Mouse (Mus musculus): ENCODE results near the gene Mark2. TPM values are rescaled to one million over a fixed set of nuclear protein-coding genes. Genes with fewer than 3 reads are reported as not detected.
A peak's percentile ranks its signal among the peaks of the same experiment; 100 is the strongest.

Gene Mark2
- polyA plus RNA-seq, 1 experiment from 2014 or later = 49.0 TPM

DNA sequence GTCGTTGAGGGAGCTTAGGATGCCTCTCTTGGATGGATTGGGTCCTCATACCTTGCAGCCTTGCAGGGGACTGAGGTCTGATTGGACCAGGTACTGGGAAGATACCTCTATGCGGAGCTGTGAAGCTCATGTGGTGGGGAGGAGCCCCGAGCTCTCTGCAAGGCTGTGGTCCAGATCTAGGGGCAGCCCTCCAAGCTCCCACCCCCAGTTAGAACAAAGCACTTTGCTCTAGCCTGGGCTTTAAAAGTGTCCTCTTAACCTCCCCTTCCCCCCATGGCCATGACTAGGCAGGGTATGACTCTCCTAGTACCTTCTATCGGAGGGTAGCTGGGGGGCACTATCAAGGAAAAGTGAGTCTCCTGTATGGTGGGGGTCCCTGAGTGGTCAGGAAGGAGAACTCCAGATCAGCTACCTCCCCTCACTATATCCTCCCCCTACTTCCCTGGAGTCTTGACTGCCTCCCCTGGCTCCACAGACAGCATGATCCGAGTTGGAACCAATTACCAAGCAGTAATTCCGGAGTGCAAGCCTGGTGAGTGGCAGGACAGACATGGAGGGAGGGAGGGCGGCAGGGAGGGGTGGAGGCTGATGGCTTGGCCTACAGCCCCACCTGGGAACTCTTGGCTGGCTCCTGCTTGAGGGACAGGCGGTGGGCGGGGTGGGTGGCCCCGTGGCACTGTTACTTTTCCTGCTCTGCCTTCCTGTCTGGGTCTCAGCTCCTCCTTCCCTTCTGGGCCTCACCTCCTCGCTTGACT is 72.2 kb downstream of the Mark2 start:
- Histone ChIP-seq H3K4me3 (peak overlapping the region; percentile 75), H3K27ac (peak overlapping the region; percentile 26; the same call in 1 of the 2 replicates), H3K4me2 (peak overlapping the region; percentile 94), H3K27me3 (no peaks in the 10 kb centered on the region), H3K9ac (peak overlapping the region; percentile 76), H3K9me3 (no peaks in the 10 kb centered on the region), H3K4me1 (peaks cover 51% of the 10 kb centered on the region), H3K36me3 (peaks cover 13% of the 10 kb centered on the region)
- WGBS = 11% methylated on average over 11 of the region's 11 CpGs
- no peak for ATAC-seq (ENCODE audit: borderline replicate concordance, extremely low read depth, low FRiP score, low TSS enrichment)

DNA sequence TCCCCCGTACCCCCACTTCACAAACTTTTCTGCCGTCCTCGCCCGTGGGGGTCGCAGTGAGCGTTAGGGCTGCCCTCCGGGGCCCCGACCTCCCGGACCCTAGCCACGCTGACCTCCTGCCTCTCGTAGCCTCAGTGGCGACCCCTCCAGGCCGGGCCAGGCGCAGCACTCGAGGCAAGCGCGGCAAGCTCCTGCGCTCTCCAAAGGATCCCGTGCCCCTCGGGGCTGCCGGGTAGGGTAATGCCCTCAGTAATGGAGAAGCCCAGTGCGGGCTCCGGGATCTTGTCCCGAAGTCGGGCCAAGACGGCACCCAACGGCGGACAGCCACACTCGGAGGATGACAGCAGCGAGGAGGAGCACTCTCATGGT is 73.0 kb downstream of the Mark2 start:
- peaks cover 6% of the 10 kb centered on the region for H3K36me3 ChIP-seq
- H3K4me3 ChIP-seq = peak overlapping the region; percentile 75
- H3K9me3 ChIP-seq = no peaks in the 10 kb centered on the region
- 0% methylated on average over 30 of the region's 30 CpGs for WGBS
- H3K27me3 ChIP-seq = no peaks in the 10 kb centered on the region
- H3K4me2 ChIP-seq = peak overlapping the region; percentile 94
- H3K27ac ChIP-seq = peak overlapping the region; percentile 91
- peaks cover 56% of the 10 kb centered on the region for H3K4me1 ChIP-seq
- peak overlapping the region; percentile 76 for H3K9ac ChIP-seq
- ATAC-seq (ENCODE audit: borderline replicate concordance, extremely low read depth, low FRiP score, low TSS enrichment) = peak; percentile 41

DNA sequence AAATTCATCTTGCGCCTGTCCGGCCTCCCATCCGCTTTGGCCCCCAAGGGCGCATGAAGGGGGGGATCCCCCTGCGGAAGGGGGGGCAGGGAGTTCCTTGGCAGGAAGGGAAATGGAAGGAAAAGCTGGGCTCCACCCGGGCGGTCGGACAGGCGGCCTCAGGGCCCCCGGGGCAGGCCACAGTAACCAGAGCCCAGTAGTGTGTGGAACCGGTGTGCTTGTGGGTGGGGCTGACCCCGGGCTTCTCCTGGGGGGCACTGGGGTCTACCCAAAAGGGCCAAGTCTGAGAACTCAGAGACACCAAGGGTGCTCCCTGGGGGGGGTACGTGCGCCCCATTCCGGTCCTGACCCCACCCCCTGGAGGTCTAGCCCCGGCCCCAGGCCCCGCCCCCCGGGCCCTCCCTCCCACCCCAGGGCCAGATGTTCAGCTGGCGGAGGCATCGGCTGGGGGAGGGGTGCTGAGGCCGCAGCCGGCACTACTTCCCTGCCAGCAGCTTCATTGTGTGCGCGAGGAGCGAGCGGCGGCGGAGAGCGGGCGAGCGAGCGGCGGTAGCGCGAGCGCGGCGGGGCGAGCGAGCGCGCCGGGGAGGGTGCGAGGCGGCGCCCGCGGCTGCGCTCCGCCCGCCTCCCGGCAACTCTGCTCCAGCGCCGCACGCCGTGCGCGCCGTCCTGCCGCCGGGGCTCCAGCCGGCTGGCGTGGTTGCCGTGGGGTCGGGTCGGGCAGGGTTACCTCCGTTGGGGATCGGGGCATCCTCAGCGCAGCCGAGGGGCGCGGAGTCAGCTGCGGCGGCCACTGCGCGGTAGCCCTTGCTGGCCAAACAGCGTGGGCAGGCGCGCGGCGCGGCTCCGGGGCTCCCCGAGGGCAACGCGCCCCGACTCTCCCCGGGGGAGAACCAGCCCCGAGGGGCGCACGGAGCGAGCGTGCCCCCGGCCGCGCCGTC is 73.6 kb downstream of the Mark2 start:
- peak; percentile 70 for ATAC-seq (ENCODE audit: borderline replicate concordance, extremely low read depth, low FRiP score, low TSS enrichment)
- peak overlapping the region; percentile 76 for H3K9ac ChIP-seq
- peak overlapping the region; percentile 75 for H3K4me3 ChIP-seq
- H3K27me3 ChIP-seq = no peaks in the 10 kb centered on the region
- H3K36me3 ChIP-seq = 0 out of 2 replicates have a peak, but pooled peaks cover 3% of the 10 kb centered on the region
- H3K4me1 ChIP-seq = peaks cover 56% of the 10 kb centered on the region
- no peaks in the 10 kb centered on the region for H3K9me3 ChIP-seq
- WGBS = under 1% methylated on average over 87 of the region's 97 CpGs
- H3K27ac ChIP-seq = peak overlapping the region; percentile 91
- H3K4me2 ChIP-seq = peak overlapping the region; percentile 94

- 0 out of 2 replicates have a peak, but pooled peaks cover 3% of the 10 kb centered on the region for H3K36me3 ChIP-seq
- no peaks in the 10 kb centered on the region for H3K27me3 ChIP-seq
- peak within 1 kb of the TSS; percentile 76 for H3K9ac ChIP-seq
- WGBS = 4% methylated on average over 28 of the region's 28 CpGs
- H3K9me3 ChIP-seq = no peaks in the 10 kb centered on the region
- peak; percentile 36 for ATAC-seq (ENCODE audit: borderline replicate concordance, extremely low read depth, low FRiP score, low TSS enrichment)
- peaks cover 56% of the 10 kb centered on the region for H3K4me1 ChIP-seq
- peak within 1 kb of the TSS; percentile 94 for H3K4me2 ChIP-seq
- H3K4me3 ChIP-seq = peak within 1 kb of the TSS; percentile 75
- peak within 1 kb of the TSS; percentile 91 for H3K27ac ChIP-seq
Observed at GRCm38 (mm10) chr19:7267091-7267741, 74.4 kb downstream of the Mark2 start, which contains the start of gene Rcor2. Gene Rcor2 (plus strand): TSS chr19:7267325.

DNA sequence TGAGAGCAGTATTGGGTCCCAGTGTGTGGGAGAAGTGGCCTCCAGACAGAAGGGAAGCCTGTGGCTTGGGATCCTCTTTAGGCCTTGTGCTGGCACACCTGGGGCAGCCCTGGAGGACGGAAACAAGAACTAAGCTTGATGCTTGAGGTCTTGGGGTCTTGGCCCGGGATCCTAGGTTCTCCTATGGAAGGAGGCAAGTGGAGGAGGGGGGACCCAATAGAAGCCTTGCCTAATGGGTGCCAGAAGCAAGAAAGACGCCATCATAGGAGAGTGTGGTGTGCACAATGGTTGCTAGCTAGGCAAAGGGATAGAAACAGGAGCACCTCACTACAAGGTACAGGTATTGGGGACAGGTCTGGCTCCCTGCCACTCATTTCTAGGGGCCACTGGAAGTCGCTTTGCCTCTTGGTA is 75.2 kb downstream of the Mark2 start:
- ATAC-seq (ENCODE audit: borderline replicate concordance, extremely low read depth, low FRiP score, low TSS enrichment) = no peak
- no peaks in the 10 kb centered on the region for H3K36me3 ChIP-seq
- H3K27me3 ChIP-seq = no peaks in the 10 kb centered on the region
- no peaks in the 10 kb centered on the region for H3K9me3 ChIP-seq
- no peak overlapping the region for H3K4me3 ChIP-seq
- WGBS = 64% methylated on average over 4 of the region's 4 CpGs
- peak overlapping the region; percentile 94; the same call in 1 of the 2 replicates for H3K4me2 ChIP-seq
- peak overlapping the region; percentile 91; the same call in 1 of the 2 replicates for H3K27ac ChIP-seq
- peaks cover 56% of the 10 kb centered on the region for H3K4me1 ChIP-seq
- no peak overlapping the region for H3K9ac ChIP-seq

GRCm38 (mm10) chr19:7265478-7266191 is 76.0 kb downstream of the Mark2 start:
- Histone ChIP-seq H3K4me3 (no peak overlapping the region), H3K36me3 (no peaks in the 10 kb centered on the region), H3K27ac (peak overlapping the region; percentile 13; the same call in 1 of the 2 replicates), H3K9me3 (no peaks in the 10 kb centered on the region), H3K27me3 (no peaks in the 10 kb centered on the region), H3K4me1 (peaks cover 56% of the 10 kb centered on the region), H3K9ac (0 out of 2 replicates have a peak overlapping the region, but pooled peaks have one; percentile 5), H3K4me2 (no peak overlapping the region)
- 26% methylated on average over 14 of the region's 14 CpGs for WGBS
- no peak for ATAC-seq (ENCODE audit: borderline replicate concordance, extremely low read depth, low FRiP score, low TSS enrichment)

- Histone ChIP-seq H3K4me3 (no peak overlapping the region), H3K27ac (peak overlapping the region; percentile 55; the same call in 1 of the 2 replicates), H3K4me1 (peaks cover 53% of the 10 kb centered on the region), H3K9me3 (no peaks in the 10 kb centered on the region), H3K36me3 (no peaks in the 10 kb centered on the region), H3K4me2 (0 out of 2 replicates have a peak overlapping the region, but pooled peaks have one; percentile 4), H3K9ac (0 out of 2 replicates have a peak overlapping the region, but pooled peaks have one; percentile 5), H3K27me3 (no peaks in the 10 kb centered on the region)
- no peak for ATAC-seq (ENCODE audit: borderline replicate concordance, extremely low read depth, low FRiP score, low TSS enrichment)
- WGBS = 27% methylated on average over 6 of the region's 6 CpGs
Observed at GRCm38 (mm10) chr19:7264766-7265331, 76.8 kb downstream of the Mark2 start.

DNA sequence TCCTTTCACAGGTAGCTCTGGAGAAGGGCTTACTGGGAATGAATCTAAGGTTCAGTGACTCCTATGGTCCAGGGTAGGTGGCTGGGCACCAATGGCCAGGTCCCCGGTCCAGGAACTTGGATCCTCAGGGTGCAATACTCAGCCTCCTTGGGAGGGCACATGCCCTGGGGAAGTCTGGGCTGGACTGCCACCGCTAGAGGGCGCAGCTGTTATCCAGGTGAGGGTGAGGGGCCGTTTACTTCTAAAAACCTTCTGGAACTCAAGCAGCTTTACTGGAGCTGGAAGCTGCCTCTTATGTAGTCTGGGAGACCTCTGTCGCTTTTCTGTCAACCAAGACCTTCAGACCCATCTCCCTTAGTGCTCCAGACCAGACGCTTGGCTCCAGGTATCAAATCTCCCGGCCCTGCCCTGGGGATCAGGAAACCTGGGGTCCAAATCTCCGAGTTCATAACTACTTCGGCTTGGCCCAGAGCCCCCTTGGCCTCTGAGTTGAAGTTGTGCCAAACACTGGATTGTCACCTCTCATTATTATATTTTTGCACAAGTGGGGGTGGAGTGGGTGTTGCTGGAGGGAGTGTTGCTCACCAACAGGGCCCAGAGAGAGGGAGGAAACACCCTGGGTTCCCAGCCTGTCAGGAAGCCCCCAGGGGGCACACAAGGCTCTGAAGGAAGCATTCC is 77.4 kb downstream of the Mark2 start:
- Histone ChIP-seq H3K27me3 (no peaks in the 10 kb centered on the region), H3K9ac (no peak overlapping the region), H3K9me3 (no peaks in the 10 kb centered on the region), H3K36me3 (no peaks in the 10 kb centered on the region), H3K4me1 (peaks cover 47% of the 10 kb centered on the region), H3K27ac (peak overlapping the region; percentile 55; the same call in 1 of the 2 replicates), H3K4me3 (no peak overlapping the region), H3K4me2 (0 out of 2 replicates have a peak overlapping the region, but pooled peaks have one; percentile 4)
- ATAC-seq (ENCODE audit: borderline replicate concordance, extremely low read depth, low FRiP score, low TSS enrichment) = no peak
- WGBS = 11% methylated on average over 9 of the region's 9 CpGs

DNA sequence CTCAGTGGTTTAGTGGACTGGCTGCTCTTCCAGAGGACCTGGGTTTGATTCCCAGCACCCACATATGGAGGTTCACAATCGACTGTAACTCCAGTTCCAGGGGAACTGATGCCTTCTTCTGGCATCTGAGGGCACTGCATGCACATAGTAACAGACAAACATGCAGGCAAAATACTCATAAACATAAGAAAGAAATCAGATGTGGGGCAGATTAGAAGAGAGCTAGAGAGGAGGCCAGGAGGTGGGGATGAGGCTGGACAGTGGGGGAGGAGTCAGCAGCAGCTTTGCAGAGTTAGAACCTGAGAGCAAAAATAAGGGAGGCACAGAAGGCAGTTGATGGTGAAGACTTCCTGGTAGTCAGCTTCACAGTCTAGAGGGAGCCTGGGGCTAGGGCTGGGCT is 79.1 kb downstream of the Mark2 start:
- Histone ChIP-seq H3K4me2 (no peak overlapping the region), H3K4me3 (no peak overlapping the region), H3K27ac (no peak overlapping the region), H3K9ac (no peak overlapping the region), H3K4me1 (peaks cover 37% of the 10 kb centered on the region), H3K9me3 (no peaks in the 10 kb centered on the region), H3K27me3 (no peaks in the 10 kb centered on the region), H3K36me3 (no peaks in the 10 kb centered on the region)
- no peak for ATAC-seq (ENCODE audit: borderline replicate concordance, extremely low read depth, low FRiP score, low TSS enrichment)
- 76% methylated on average over 1 of the region's 1 CpGs for WGBS

DNA sequence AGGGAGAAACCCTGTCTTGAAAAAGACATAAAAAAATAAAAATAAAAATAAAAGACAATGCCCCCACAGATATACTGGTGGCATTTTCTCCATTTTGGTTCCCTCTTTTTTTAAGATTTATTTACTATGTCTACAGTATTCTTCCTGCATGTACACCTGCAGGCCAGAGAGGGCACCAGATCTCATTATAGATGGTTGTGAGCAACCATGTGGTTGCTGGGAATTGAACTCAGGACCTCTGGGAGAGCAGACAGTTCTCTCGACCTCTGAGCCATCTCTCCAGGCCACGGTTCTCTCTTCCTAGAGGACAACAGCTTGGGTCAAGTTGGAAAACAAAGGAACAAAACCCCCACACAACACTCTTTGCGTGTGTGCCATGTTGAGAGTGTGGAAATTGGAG is 79.7 kb downstream of the Mark2 start:
- H3K27ac ChIP-seq = no peak overlapping the region
- H3K4me2 ChIP-seq = no peak overlapping the region
- no peak overlapping the region for H3K9ac ChIP-seq
- H3K9me3 ChIP-seq = no peaks in the 10 kb centered on the region
- 91% methylated on average over 3 of the region's 3 CpGs for WGBS
- peaks cover 31% of the 10 kb centered on the region for H3K4me1 ChIP-seq
- no peaks in the 10 kb centered on the region for H3K27me3 ChIP-seq
- no peak for ATAC-seq (ENCODE audit: borderline replicate concordance, extremely low read depth, low FRiP score, low TSS enrichment)
- no peak overlapping the region for H3K4me3 ChIP-seq
- H3K36me3 ChIP-seq = no peaks in the 10 kb centered on the region
